Mouse (Mus musculus) gastrocnemius, adult 8-10 months (tissue): ENCODE results near the gene Evx2. TPM values are rescaled to one million over a fixed set of nuclear protein-coding genes. Genes with fewer than 3 reads are reported as not detected.

ENCODE experiments used
- DNase-seq, 2 experiments: peaks; one replicate each; pipeline ENCODE4 v3.0.0; 2022; ENCODE audit warnings: low spot score in 2 of 2
- total RNA-seq, 4 experiments: library from RNA; stranded (reverse); gene quantifications; 2 replicates each; pipeline ENCODE4 v1.2.4; 2022

Evx2 gene
- total RNA-seq, 4 experiments from 2014 or later = not detected

GRCm38 (mm10) chr2:74695813-74696430 is 36.6 kb upstream of the Evx2 start:
- no peak for DNase-seq

DNA sequence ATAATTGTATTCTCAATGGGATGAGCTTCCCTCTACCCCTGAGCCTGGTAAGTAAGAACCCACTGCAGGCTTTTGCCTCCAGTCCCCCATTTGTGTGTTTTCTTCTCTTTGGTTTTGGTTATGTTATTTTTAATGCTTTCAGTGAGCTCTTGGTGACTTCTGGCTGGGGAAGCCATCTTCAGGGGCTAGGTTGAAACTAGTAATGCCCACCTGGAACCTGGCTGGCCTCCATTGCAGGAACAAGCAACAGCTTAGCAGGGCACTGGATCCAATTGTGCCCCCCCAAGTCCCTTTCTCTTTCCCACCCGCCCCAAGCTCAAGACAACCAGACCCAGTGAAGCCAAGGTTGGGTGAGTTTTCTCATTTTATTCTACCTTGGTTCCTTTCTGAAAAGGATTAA is 36.0 kb upstream of the Evx2 start:
- no peak for DNase-seq

DNA sequence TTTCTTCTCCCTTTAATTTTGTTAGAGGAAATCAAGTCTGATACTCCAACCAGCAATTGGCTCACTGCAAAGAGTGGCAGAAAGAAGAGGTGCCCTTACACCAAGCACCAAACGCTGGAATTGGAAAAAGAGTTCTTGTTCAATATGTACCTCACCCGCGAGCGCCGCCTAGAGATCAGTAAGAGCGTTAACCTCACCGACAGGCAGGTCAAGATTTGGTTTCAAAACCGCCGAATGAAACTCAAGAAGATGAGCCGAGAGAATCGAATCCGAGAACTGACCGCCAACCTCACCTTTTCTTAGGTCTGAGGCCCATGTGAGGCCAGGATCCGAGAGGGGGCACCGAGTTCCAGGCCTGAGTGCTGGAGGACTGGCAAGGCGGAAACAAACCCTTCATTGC is 34.7 kb upstream of the Evx2 start:
- no peak for DNase-seq

DNA sequence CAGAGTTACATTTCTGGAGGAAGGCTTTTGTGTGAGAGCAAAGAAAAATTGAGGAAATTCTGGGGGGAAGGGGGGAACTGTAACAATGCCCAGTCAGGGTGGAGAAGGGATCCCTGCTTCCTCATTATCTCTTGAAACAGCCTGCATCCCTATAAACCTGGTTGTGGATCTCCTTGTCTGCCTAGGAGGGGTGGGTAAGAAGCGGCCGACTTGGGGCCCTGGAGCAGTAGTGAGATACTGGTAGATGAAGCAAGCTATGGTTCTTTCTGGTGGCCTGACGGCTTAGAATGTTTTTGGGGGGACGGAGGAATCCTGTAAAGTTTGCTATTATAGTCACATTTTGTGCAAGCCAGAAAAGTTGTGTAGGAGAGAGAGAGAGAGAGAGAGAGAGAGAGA is 34.1 kb upstream of the Evx2 start:
- no peak for DNase-seq

GRCm38 (mm10) chr2:74692808-74693431 is 33.6 kb upstream of the Evx2 start:
- no peak for DNase-seq

DNA sequence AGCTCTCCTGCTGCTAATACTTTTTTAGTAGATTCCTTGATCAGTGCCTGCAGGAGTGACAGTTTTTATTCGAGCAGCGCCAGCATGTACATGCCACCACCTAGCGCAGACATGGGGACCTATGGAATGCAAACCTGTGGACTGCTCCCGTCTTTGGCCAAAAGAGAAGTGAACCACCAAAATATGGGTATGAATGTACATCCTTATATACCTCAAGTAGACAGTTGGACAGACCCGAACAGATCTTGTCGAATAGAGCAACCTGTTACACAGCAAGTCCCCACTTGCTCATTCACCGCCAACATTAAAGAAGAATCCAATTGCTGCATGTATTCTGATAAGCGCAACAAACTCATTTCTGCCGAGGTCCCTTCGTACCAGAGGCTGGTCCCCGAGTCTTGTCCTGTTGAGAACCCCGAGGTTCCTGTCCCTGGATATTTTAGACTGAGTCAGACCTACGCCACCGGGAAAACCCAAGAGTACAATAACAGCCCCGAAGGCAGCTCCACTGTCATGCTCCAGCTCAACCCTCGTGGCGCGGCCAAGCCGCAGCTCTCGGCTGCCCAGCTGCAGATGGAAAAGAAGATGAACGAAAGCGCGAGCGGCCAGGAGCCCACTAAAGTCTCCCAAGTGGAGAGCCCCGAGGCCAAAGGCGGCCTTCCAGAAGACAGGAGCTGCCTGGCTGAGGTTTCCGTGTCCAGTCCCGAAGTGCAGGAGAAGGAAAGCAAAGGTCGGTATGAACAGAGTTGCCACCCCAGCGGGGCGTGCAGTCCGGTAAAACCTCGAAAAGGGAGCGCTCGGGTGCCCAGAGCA is 32.8 kb upstream of the Evx2 start:
- DNase-seq = no peak

DNA sequence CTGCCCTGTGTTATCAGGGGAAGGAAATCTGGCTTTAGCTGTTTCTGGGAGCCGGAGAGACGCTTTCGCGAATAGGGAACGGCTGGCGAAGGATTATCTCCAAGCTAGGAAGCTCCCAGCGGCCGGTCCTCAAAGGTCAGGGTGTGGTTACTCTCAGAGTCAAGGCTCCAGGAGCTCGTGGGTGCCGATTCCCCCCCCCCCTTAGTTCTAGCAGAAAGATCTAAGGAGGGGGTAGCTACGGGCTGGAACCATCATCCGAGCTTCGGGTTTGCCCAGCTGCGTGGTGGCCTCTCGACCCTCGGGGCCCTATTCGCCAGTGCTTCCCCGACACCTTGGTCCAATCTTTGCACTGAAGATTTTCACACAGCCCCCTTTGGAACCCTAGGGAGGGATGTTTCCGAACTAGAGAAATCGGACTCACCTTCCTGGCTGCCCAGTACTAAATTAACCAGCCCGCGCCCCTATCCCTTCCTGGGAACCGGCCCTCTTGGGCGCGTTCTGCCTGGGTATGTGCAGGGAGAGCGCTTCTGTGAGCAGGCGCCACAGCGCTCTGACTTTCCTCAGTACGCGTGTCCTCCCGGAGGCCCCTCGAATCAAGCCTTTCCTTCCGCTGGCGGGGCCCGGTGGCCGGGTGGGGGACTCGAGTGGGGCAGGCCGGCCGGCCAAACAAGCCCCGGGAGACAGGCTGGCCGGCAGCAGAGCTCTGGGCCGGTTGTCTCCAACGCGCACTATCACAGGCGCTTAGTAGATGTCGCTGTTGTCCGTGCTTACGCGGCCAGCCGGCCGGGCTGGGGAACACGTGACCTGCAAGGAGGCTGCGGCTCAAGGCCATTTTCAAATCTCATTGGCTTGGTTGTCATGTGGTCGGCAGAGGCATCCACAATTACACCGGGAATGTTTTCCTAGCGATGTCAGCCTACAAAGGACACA is 31.9 kb upstream of the Evx2 start, which contains the start of gene Hoxd10:
Hoxd10 (plus strand) TSS at position 903 of the 930 bp plus-strand sequence.
- peak; percentile 62 to 77 for DNase-seq

- no peak for DNase-seq
Observed at GRCm38 (mm10) chr2:74690338-74690716, 31.0 kb upstream of the Evx2 start.

DNA sequence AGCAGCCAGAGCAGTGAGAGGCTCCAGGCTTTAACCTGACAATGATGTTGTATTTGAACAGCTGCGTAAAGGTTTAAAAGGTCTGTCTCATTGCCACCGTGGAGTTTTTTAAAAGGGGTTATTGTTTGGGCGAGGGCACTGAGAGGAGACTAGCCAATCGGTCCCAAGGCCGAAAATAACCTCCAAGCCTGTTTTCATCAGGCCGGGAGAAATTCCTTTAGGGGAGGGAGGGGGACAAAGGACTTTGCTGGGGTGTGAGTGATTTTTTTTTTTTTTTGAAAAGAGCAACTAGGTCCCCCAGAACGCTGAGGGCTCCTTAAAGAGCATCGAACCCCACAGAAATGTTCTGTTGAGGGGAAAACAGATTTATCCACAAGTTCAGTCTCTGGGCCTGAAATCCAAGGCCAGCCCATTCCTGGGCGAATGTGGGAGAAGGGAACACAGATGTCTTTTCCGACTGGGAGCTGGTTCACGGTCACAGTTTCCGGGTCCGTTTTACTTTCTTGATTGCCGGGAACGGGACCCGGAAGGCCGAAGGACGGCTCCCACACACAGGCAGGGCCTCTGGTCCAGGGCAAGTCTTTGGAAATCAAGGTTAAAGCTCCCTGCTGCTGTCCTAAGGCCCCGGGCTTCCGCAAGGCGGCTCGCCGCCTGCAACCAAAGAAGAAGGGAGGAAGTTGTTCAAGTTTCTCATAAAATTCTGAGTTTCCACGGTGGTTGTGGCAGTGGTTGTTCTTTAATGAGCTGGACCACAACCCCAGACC is 30.4 kb upstream of the Evx2 start:
- no peak for DNase-seq

GRCm38 (mm10) chr2:74688795-74689573 is 29.6 kb upstream of the Evx2 start:
- DNase-seq = no peak

DNA sequence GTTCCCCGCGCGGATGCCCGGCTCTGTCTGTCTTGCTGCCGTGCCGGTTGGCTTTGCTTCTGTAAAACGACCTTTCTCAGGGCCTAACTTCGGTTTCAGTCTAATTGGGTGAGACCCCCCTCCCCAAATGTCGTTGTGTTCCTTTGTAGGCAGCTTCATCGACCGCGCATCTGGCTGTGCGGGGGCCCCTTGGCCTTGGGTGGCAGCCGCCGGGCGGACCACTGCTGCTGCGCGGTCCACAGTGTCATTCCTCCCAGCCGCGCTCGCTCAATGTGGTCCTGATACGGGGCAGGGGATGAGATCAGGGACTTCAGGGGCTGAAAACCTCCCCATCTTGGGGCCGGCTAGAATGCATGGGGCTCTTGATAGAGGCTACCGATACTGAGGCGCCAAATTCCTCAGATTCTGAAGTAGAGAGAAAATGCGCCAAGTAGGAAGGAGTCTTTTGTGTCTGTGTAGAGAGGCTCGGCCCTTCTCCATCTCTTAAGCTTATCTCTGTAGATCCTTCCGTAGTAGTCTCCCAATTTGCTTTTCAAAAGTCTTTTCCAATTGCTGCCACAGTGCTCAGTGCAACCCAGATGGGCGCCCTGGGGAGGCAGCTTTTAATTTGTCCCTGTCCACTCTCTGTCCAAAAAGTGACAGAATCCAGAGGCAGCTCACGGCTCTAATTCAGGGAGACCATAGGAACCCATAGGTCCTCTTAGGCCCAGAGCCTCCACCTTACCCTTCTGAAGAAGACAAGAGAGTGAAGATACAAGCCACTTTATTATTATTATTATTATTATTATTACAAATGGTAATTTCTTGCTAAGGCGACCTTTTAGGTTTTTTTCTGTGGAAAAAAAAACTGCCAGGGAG is 28.6 kb upstream of the Evx2 start:
- DNase-seq = no peak

DNA sequence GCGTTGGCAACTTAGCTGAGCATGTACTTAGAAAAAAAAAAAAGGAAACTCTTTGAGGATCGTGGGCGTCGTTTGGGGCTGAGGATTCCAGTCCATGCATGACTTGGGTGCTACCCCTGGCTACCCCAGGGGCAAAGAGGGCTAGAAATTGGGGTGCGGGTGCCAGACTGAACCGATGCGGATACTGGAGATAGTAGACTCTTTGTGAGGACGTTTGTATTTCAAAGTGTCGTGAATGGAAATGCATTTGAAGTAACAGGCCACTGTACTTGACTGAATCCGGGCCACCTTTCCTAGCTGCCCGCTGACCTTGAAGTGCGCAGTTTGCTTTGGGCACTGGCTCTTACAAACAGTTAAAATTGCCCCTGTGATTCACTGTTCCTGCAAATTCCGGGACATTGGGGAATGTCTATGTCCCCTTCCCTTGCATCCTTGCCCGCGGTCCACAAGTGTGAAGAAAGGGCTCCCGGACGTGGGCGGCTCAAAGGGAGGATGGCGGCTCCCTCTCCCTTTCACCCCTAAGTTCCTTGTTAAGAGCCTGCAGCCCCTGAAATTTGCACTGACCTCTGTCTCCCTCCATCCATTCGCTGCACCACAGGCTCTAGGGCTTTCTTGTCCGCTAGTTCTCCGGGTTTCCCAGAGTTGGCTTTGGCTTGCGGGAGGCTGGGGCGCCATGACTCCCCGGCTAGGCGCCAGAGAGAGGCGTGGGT is 27.8 kb upstream of the Evx2 start:
- DNase-seq = no peak

DNA sequence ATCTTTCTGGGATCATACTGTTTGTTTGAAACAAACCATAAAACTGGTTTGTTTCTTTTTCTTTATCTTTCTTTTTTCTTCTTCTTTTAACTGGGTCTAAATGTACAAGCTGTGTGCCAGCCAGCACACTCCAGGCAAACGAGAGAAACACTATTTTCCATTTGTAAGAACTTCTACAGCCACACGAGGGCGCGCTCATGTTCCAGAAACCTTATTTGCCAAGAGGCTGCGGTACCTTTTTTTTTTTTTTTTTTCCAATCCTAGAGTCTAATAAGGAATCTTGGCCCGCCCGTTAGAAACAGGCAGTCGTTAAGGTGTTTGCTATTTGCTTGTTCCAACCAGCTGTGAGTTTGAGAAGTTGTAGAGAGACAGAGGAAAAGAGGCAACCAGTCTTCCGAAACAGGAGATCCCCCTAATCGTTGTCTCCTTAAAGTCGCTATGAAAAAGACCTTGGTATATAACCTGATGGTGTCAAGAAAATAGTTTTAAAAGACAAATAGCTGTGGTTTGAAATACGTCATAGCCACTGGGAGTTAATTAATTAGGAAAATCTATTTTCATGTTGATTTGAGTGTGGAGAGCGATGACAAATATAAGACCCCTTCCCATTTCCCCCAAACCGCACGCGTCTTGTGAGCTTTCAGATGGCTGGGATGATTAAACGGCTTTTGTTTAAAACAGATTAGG is 27.1 kb upstream of the Evx2 start:
- DNase-seq = peak in 1 of 2 experiments; percentile 55

GRCm38 (mm10) chr2:74685059-74685603 is 25.8 kb upstream of the Evx2 start:
- DNase-seq = no peak

DNA sequence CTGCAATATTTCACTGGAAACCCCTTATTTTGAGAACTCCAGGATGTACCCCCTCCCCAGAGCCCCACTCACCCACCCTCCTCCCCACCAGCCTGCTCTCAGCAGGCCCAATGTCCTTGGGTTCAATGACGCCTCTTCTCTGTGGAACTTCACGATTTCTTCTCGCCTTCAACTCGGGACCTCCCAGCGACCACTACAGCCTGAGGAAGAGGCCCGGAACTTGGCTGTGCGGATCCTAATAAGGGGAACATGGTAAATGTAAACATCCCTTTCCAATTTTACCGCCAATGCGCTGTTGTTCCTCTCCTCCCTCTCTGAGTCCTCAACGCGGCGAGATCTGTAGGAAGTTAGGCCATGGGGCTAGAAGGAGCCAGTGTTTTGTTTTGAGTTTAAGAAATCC is 24.7 kb upstream of the Evx2 start:
- DNase-seq = no peak

GRCm38 (mm10) chr2:74683471-74683951 is 24.2 kb upstream of the Evx2 start:
- no peak for DNase-seq

- no peak for DNase-seq
Observed at GRCm38 (mm10) chr2:74682796-74683195, 23.4 kb upstream of the Evx2 start.
